In genomic region chr13:37882521-37882920, GRCm38 (mm10) we compare ENCODE assay signal across 13 mouse cellular contexts.
A peak's percentile ranks its signal among the peaks of the same experiment; 100 is the strongest.
DNase-seq lines count a peak whose midpoint lies in the region; ATAC-seq and TF ChIP-seq lines count a peak whose summit lies in the region.
"Had no signal": no experiment of that assay in that cellular context is flagged by ENCODE, and none has a peak within 500 bp of the region (broad histone marks: within the 10 kb centered on the region; RNA-seq: fewer than 3 reads in every experiment).

No protein-coding gene starts in this region.

- no peak for TF ChIP-seq CTCF in bone marrow, adult 2 months (IDR thresholded peaks at IDR 0.05; ENCODE audit: control insufficient read depth, insufficient read depth, low read length)

- peak overlapping the region; percentile 43 for H3K27ac ChIP-seq in bone marrow, adult 2 months (ENCODE audit: control insufficient read depth, insufficient read depth, low read depth, low read length, poor library complexity)
- peak overlapping the region; percentile 68 for H3K27ac ChIP-seq in liver, embryonic 15.5 days (replicated peaks)
- peak overlapping the region; percentile 42 for H3K27ac ChIP-seq in stomach, embryonic 16.5 days (ENCODE audit: low read length)
- H3K27ac ChIP-seq: hindbrain, embryonic 15.5 days; left cerebral cortex, adult 2 months had no signal

- 36% methylated on average over 8 of the region's 8 CpGs for WGBS in bone marrow, adult 2 months
- WGBS in liver, embryonic 15.5 days (ENCODE audit: insufficient replicate concordance) = 73% methylated on average over 8 of the region's 8 CpGs
- 62% methylated on average over 8 of the region's 8 CpGs for WGBS in stomach, embryonic 16.5 days

- no peak overlapping the region for H3K4me2 ChIP-seq in liver, embryonic 15.5 days
- no peak overlapping the region for H3K4me2 ChIP-seq in stomach, embryonic 16.5 days (ENCODE audit: low read depth, low read length)
- H3K4me2 ChIP-seq: hindbrain, embryonic 15.5 days had no signal

- no peaks in the 10 kb centered on the region for H3K36me3 ChIP-seq in liver, embryonic 15.5 days (replicated peaks)
- H3K36me3 ChIP-seq in stomach, embryonic 16.5 days (ENCODE audit: control insufficient read depth, insufficient read depth, low read length) = no peaks in the 10 kb centered on the region
- H3K36me3 ChIP-seq: hindbrain, embryonic 15.5 days had no signal

- intact Hi-C loops in heart, postnatal 14 days (cut with DNase I) = no loop called here
- intact Hi-C loops in heart, postnatal 36 days (cut with DNase I) = loop anchor here (5.0 kb wide), 1 partner anchor 40 kb away; no protein-coding TSS in a partner anchor

- H3K9me3 ChIP-seq in liver, embryonic 15.5 days (replicated peaks) = no peaks in the 10 kb centered on the region
- no peaks in the 10 kb centered on the region for H3K9me3 ChIP-seq in stomach, embryonic 16.5 days (replicated peaks; ENCODE audit: control insufficient read depth, low read length)
- H3K9me3 ChIP-seq: hindbrain, embryonic 15.5 days had no signal

- peaks cover 20% of the 10 kb centered on the region for H3K4me1 ChIP-seq in bone marrow, adult 2 months (ENCODE audit: control insufficient read depth, insufficient read depth, low read length)
- peaks cover 90% of the 10 kb centered on the region for H3K4me1 ChIP-seq in liver, embryonic 15.5 days (replicated peaks)
- H3K4me1 ChIP-seq in stomach, embryonic 16.5 days (ENCODE audit: control insufficient read depth, insufficient read depth, low read length) = peaks cover 50% of the 10 kb centered on the region

- no peak overlapping the region for H3K9ac ChIP-seq in liver, embryonic 15.5 days
- H3K9ac ChIP-seq in stomach, embryonic 16.5 days (ENCODE audit: low read length) = 0 out of 2 replicates have a peak overlapping the region, but pooled peaks have one; percentile 7
- H3K9ac ChIP-seq: hindbrain, embryonic 15.5 days had no signal

- H3K4me3 ChIP-seq in bone marrow, adult 2 months (replicated peaks; ENCODE audit: control insufficient read depth, low read depth, low read length) = no peak overlapping the region
- no peak overlapping the region for H3K4me3 ChIP-seq in liver, embryonic 15.5 days (replicated peaks)
- H3K4me3 ChIP-seq in stomach, embryonic 16.5 days (replicated peaks; ENCODE audit: low read length) = no peak overlapping the region
- H3K4me3 ChIP-seq: hindbrain, embryonic 15.5 days; left cerebral cortex, adult 2 months had no signal

- H3K27me3 ChIP-seq in liver, embryonic 15.5 days = no peaks in the 10 kb centered on the region
- H3K27me3 ChIP-seq in stomach, embryonic 16.5 days (ENCODE audit: control insufficient read depth, insufficient read depth, low read length) = no peaks in the 10 kb centered on the region
- H3K27me3 ChIP-seq: hindbrain, embryonic 15.5 days had no signal

- ATAC-seq in liver, embryonic 15.5 days (ENCODE audit: insufficient read depth) = no peak
- ATAC-seq in stomach, embryonic 16.5 days (ENCODE audit: insufficient read depth, low FRiP score) = no peak; the same call in 1 of the 2 replicates
- ATAC-seq: CD4-positive, CD25-positive, alpha-beta regulatory T cell, adult 4 months; forebrain, embryonic 14.5 days had no signal

- no peak for TF ChIP-seq POLR2A in bone marrow, adult 2 months (IDR thresholded peaks at IDR 0.05; ENCODE audit: borderline replicate concordance, control insufficient read depth, low read depth, low read length)

- DNase-seq in heart, postnatal 14 days = peak; percentile 26 to 48
- no peak for DNase-seq in heart, postnatal 36 days
- DNase-seq in MN1 (ENCODE audit: low spot score) = no peak
- DNase-seq in neural tube, embryonic 10.5 days (ENCODE audit: extremely low spot score, low spot score) = no peak
- DNase-seq in frontal cortex, postnatal 14 days (ENCODE audit: low spot score in 2 of 2) = no peak
- DNase-seq: cerebellum, postnatal 25 days had no signal

Comparison
In these comparisons a context has a peak if more than half of its experiments do, and no peak if none do; other contexts are left out.
1. DNase-seq: peak in heart, postnatal 14 days (2 of 2); none in heart, postnatal 36 days (0 of 2), MN1 (single experiment), neural tube, embryonic 10.5 days (single experiment) and frontal cortex, postnatal 14 days (0 of 2).
2. Peak in every context shown above with its lines, with median percentiles within 50 percentile points of each other: H3K27ac ChIP-seq.